Mouse (Mus musculus): ENCODE data around the gene Adcy7.

Adcy7 gene

GRCm38 (mm10) chr8:88299907-88300603, 27.9 kb downstream of the Adcy7 start:
- no peak for DNase-seq (ENCODE audit: low spot score in 2 of 2)

GRCm38 (mm10) chr8:88301589-88302437, 29.6 kb downstream of the Adcy7 start:
- no peak for DNase-seq (ENCODE audit: low spot score in 2 of 2)

GRCm38 (mm10) chr8:88305814-88306213, 33.6 kb downstream of the Adcy7 start:
- DNase-seq (ENCODE audit: low spot score in 2 of 2): no peak

GRCm38 (mm10) chr8:88306511-88306910, 34.3 kb downstream of the Adcy7 start:
- no peak for DNase-seq (ENCODE audit: low spot score in 2 of 2)

GRCm38 (mm10) chr8:88307736-88308135, 35.5 kb downstream of the Adcy7 start:
- no peak for DNase-seq (ENCODE audit: low spot score in 2 of 2)

GRCm38 (mm10) chr8:88309274-88309873, 37.2 kb downstream of the Adcy7 start:
- no peak for DNase-seq (ENCODE audit: low spot score in 2 of 2)

- DNase-seq (ENCODE audit: low spot score in 2 of 2): no peak
These were observed 37.7 kb downstream of the Adcy7 start for GRCm38 (mm10) chr8:88309881-88310280.

- no peak for DNase-seq (ENCODE audit: low spot score in 2 of 2)
These were observed 38.1 kb downstream of the Adcy7 start for GRCm38 (mm10) chr8:88310286-88310685.

- no peak for DNase-seq (ENCODE audit: low spot score in 2 of 2)
These were observed 40.8 kb downstream of the Adcy7 start for GRCm38 (mm10) chr8:88312966-88313365.

- DNase-seq (ENCODE audit: low spot score in 2 of 2): no peak
These were observed 41.8 kb downstream of the Adcy7 start for GRCm38 (mm10) chr8:88313991-88314390.

GRCm38 (mm10) chr8:88315302-88315701, 43.1 kb downstream of the Adcy7 start:
- no peak for DNase-seq (ENCODE audit: low spot score in 2 of 2)

- DNase-seq (ENCODE audit: low spot score in 2 of 2): no peak
These were observed 44.1 kb downstream of the Adcy7 start for GRCm38 (mm10) chr8:88316139-88316931.

- no peak for DNase-seq (ENCODE audit: low spot score in 2 of 2)
These were observed 45.1 kb downstream of the Adcy7 start for GRCm38 (mm10) chr8:88317341-88317740.

GRCm38 (mm10) chr8:88318151-88318550, 45.9 kb downstream of the Adcy7 start:
- DNase-seq (ENCODE audit: low spot score in 2 of 2): no peak

GRCm38 (mm10) chr8:88320134-88320533, 47.9 kb downstream of the Adcy7 start:
- DNase-seq (ENCODE audit: low spot score in 2 of 2): no peak

- no peak for DNase-seq (ENCODE audit: low spot score in 2 of 2)
These were observed 49.2 kb downstream of the Adcy7 start for GRCm38 (mm10) chr8:88321387-88321786.

- DNase-seq (ENCODE audit: low spot score in 2 of 2): no peak
These were observed 51.3 kb downstream of the Adcy7 start for GRCm38 (mm10) chr8:88323523-88323922.

GRCm38 (mm10) chr8:88324760-88325159, 52.6 kb downstream of the Adcy7 start:
- no peak for DNase-seq (ENCODE audit: low spot score in 2 of 2)

- no peak for DNase-seq (ENCODE audit: low spot score in 2 of 2)
These were observed 53.0 kb downstream of the Adcy7 start for GRCm38 (mm10) chr8:88325251-88325650.

- no peak for DNase-seq (ENCODE audit: low spot score in 2 of 2)
These were observed 53.6 kb downstream of the Adcy7 start for GRCm38 (mm10) chr8:88325795-88326194.

- DNase-seq (ENCODE audit: low spot score in 2 of 2): no peak
These were observed 54.1 kb downstream of the Adcy7 start for GRCm38 (mm10) chr8:88326328-88326727.

GRCm38 (mm10) chr8:88328689-88329088, 56.5 kb downstream of the Adcy7 start:
- no peak for DNase-seq (ENCODE audit: low spot score in 2 of 2)

Data from urinary bladder, adult 18-20 months (tissue).